Mouse (Mus musculus): ENCODE data around the gene Acot7.

Acot7 gene

DNA sequence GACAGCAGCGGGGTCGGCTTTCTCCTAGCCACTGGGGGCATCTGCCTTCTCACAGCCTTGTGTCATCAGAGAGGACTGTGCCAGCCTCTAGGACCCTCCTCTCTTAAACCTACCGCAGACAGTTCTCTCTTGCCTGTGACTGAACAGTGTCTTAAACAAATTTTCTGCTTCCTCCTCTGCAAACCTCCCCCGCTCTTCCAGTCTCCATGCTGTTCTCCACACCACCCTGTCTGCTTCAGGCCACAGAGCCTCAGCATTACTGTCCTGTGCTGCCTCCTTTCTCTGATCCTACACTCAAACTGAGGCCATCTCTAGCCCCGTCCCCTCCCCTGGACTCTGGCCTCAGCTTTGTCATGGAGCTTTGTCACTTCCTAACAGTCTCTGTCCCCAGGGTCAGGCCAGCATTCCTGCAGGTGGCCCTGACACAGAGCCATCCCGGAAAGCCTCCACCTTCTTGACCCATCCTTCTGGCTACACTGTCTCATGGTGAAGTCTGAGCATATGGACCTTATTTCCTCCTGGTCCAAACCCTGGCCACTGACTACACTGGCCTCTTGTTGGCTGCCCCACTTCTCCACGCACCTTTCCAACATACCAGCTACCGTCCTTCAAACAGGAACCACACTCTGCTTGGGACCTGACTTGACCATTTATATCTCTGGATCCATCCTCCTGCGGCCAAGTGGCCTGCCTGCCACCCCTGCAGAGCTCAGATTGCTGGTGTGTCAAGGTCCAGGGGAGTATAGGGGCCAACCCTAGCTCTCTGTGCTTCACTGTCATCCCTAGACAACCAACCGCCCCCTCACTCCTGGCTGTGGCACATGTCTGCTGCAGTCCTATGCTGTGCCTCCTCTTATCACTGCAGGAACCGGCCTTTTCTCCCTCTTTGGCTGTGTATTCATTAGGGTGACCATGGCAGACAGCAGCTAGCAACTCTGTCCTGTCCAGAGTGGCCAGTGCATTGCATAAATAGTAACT lies 66.9 kb downstream of the Acot7 start:
- DNase-seq (ENCODE audit: low spot score) = no peak

DNA sequence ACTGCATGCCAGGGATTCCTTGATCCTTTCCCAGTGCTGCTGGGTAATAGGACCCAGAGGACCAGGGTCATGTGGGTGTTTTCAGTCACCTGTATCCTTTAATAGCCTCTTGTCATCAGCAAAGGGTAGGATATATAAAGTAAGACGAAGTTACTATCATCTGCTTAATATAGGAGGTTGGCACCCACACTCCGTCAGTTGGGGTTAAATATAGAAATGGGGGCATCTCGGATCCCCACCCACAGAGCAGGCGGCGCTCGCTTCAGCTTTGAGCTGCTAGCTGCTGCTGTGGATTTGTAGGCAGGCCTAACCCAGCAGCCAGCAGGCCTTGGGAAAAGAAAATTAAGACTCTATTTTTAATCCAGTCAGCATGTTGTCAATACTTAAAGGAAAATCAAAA lies 68.1 kb downstream of the Acot7 start:
- no peak for DNase-seq (ENCODE audit: low spot score)

DNA sequence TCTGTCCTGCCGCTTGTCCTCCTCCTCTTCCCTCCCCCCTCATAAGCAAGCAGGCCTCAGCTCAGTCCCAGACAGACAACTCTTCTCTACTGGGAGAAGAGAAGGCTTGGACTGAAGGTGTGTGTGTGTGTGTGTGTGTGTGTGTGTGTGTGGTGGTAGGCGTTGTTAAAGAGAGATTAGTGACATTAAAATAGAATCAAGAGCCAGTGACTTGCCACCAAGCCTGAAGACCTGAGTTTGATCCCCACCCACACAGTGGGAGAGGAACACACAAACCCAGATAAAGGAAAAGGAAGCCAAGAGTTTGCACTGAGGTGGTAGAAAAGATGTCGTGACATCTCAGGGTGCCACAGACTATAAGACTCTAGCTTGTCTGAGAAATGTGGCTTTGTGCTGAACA lies 69.3 kb downstream of the Acot7 start:
- no peak for DNase-seq (ENCODE audit: low spot score)

DNA sequence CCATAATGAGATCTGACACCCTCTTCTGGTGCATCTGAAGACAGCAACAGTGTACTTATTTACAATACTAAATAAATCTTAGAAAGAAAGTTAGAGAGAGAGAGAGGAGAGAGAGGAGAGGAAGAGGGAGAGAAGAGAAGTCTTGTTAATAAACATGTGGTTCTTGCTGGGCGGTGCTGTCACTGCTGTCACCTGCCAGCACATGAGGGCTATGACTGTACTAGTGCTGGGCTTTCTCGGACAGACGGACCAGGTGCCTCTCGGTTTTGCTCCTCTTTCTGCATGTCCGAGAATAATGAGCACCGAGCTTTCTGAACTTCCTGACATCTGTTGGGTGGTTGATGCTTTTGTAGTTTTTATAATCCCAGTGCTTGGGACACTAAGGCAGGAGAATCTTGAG lies 72.7 kb downstream of the Acot7 start:
- DNase-seq (ENCODE audit: low spot score) = no peak

DNA sequence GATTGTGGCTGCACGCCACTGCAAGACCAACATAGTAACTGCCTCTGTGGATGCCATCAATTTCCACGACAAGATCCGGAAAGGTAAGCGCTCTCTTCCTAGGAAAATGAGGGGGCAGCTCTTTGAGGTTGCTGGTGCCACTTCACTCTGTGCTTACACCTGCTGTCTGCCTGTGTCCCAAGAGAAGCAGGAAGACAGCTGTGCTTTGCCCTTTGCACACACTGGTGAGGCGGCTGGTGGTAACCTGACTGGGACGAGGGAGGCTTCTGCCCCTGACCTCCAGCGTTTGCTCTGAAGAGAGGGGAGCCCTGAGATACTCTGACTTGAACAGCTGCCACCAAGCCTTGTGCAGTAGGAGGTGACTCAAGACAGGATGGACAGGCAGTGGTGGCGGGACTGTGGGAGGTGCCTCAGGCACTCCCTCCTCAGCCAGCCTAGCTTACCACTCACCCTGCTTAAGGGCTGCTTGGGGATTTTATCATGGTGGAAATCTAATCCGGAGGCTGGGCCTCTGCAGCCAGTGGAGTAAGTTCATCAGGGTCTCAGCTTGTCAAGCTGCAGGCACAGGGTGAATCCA lies 75.3 kb downstream of the Acot7 start:
- no peak for DNase-seq (ENCODE audit: low spot score)

DNA sequence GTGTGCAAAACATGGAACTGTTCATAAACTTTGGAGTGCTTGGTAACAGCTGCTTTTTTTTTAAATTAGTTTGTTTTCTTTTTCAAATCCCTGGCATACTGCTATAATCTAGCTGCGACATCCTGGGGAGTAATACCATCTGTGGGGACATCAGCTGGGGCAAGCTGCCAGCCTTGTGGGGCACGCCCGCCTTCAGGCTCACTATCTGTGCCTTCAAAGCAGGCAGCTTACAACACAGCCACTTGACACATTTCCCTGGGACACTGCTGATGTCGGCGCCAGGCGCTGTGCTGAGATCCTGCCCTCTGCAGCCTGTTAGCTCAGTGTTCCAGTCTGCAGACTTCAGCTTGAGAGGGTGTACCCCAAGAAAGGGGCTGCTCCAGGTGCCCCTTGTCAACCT lies 79.1 kb downstream of the Acot7 start:
- peak; percentile 71 for DNase-seq (ENCODE audit: low spot score)

DNA sequence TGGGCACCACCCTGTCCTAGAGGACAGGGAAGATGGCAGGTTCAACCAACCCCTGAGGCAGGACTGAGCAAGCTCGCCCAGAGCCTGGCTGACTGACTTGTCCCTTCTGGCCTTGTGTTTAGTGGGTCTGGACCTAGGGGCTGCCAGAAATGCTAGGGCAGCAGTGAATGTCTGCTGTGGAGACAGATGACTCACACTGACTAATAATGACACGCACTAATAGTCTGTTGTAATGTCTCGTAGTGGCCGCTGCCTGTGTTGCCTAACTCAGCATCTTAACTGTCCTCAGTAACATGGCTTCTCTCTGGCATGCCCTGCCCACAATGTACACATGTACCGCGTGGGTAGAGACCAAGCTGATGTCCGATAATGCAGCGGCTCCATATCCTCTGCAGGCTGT lies 82.5 kb downstream of the Acot7 start:
- DNase-seq (ENCODE audit: low spot score) = no peak

DNA sequence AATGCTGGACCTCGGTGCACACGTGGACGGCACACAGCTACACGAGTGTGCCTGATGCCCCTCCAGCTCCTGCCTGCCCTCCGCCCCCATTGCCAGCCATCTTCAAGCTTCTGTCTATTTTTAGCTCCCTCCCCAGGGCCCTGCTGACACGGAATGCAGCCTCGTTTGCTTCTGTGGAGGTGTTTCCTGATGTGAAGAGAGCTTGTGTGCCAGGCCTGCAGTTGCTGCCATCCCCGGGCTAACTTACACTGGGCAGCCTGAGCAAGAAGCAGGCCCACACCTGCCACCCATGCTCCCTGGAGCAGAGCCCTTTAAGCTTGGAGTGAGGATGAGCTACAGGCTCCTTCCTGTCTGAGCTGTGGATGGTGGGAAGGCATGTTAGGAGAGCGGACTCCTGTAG lies 84.3 kb downstream of the Acot7 start:
- no peak for DNase-seq (ENCODE audit: low spot score)

DNA sequence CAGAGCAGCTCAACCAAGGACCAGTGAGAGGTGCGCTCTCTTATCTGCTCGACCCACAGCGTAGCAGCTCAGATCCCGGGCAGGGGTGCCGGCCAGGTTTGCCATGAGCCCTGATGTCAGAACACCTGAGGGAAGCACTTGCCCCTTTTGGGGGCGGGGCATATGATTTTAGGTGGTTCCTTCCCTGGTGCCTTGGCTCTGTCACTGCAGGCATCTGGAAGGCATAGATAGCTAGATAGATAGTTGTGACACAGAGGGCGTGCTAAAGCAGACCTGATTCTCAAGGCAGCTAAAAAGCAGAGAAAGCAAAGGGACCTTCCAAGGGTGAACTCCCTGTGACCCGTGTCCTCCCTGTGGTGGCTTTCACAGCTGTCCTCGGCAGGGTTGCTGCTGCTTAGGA lies 85.2 kb downstream of the Acot7 start:
- DNase-seq (ENCODE audit: low spot score) = no peak

DNA sequence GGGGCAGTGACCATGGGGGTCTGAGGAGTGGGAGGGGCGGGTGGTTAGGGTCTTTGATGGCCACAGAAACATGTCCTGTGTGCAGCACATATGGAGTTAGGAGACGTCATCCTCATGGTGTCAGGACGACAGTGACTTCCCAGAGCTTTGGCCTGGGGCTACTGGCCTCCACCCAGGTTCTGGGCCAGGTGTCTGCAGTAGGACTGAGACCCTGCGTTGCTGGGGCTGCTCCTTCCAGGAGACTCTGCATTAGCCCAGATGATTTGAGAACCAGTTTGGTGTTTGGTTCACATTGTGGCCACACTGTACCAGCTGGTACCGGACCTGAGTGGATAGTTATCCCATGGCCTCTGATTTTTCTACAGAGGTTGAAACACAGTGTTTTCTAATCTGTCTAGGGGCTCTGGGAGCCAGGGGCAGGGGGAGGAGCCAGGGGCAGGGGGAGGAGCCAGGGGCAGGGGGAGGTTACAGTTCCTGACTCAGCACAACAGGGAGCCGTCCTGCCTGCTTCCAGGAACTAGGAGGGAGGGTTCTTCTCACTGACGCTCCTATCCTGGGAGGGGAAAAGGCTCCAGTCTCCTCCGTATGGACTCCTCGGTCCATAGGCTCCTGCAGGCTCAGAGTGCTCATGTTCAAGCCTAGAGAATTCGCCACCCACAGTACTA lies 85.7 kb downstream of the Acot7 start:
- no peak for DNase-seq (ENCODE audit: low spot score)

DNA sequence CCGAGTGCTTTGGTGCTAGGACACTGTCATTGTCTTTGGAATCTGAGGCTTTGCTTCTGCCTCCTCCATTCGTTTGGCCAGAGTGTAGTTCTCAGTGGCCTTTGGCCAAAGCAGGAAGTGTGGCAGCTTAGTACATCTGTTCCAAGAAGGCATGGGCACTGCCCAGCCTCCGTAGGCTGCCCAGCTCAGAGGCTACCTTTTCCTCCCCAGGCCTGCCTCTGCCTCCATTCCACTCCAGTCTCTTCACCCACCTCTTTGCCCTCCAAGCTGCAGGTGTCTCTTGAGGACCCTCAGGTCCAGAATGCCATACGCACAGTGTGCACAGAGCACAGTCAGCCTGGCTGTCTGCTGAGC lies 86.2 kb downstream of the Acot7 start:
- DNase-seq (ENCODE audit: low spot score) = no peak

DNA sequence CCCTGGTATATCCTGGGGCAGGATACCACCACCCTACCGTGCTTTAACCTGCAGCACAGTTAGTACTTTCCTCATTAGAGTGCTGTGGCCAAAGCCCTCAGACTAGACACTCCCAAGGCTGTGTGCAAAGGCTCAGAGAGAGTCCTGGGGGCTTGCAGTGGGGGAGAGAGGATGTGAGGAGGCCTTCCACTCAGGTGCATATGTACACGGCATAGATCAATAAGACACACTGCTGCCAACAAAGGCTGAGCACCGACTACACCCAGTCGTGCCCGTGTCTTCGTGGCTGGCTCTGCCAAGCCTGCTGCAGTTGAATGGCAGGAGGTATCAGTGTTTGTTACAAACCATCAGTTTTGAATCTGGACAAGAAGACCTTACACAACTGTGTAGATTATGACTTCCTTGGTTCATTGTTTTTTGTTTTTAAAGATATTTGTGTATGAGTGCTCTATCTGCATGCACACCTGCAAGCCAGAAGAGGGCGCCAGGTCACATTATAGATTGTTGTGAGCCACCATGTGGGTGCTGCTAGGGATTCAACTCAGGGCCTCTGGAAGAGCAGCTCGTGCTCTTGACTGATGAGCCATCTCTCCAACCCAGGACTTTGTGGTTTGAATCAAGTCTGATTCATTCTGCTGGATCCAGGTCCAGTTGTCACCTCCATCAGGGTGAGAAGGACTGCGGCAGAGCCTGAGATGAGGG lies 87.1 kb downstream of the Acot7 start:
- DNase-seq (ENCODE audit: low spot score) = no peak

DNA sequence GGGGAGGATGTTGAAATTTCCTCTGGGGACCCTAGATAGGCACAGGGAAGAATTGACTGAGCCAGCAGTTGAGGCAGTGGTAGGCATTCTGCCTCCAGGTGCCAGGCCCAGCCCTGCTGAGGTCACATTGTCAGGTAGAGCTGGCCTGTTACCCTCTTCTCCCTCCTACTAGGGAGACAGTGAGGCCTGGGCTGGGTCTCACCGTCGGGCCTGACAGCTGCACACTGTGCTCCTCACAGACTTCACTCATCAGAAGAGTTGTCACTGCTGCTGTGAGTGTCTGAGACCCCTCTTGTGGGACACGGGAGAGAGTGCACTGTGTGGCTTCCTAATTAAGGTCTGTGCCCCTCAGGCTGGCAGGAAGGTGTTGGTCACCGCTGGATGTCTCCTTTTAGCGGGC lies 87.9 kb downstream of the Acot7 start:
- no peak for DNase-seq (ENCODE audit: low spot score)

DNA sequence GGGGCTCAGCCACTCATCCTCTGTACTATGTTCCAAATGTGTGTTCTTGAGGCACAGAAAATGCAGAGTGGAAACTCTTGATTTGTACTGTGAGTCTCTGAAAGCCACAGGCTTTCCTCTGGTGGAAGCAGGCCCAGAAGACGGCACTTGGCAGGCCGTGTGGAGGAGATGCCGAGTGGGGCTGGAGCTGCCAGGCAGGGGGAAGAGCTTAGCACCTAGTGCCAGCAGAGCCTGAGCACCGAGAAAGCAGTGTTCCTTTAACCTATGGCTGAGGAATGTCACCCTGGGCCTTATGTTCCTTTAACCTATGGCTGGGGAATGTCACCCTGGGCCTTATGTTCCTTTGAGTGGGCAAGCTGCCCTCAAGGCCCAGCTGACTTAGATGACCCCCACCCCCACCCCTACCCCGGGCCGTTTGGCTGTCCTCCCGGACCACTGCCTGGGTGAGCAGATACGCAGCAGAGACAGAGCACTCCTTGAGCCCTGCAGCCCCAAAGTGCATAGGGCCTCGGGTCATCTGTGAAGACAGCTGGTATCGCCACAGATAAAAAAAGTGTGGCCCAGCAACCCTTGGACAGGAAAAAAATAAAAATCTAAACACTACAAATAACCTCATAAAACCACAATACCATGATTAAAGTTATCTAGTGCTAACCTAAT lies 88.4 kb downstream of the Acot7 start:
- no peak for DNase-seq (ENCODE audit: low spot score)

DNA sequence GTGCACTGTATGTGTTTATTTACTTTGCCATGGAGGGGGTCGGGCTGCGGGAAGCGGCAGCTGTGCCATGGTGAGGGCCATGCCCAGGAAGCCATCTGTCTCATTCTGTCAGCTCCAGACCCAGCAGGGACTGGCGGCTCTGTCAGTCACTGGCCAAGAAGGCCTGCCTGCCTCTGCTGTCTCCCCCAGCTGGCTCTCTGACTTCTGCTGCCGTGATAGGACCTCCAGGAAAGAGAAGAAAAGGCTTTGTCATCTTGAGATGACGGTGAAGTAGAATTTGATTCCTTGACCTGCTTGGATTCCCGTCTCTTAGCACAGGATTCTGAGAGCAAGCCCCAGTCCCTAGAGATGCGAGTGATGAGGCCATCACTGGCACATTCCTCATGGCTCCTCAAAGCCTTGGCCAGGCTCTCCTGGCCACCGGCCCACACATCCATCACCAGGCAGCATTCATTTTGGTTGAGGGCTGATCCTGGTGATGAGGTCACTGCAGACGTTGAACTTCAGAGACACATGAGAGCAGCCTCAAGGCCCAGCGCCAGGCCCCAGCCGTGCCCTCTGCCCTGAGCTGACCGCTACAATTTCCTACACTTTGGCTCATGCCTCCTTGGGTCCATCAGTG lies 89.9 kb downstream of the Acot7 start:
- DNase-seq (ENCODE audit: low spot score) = no peak

DNA sequence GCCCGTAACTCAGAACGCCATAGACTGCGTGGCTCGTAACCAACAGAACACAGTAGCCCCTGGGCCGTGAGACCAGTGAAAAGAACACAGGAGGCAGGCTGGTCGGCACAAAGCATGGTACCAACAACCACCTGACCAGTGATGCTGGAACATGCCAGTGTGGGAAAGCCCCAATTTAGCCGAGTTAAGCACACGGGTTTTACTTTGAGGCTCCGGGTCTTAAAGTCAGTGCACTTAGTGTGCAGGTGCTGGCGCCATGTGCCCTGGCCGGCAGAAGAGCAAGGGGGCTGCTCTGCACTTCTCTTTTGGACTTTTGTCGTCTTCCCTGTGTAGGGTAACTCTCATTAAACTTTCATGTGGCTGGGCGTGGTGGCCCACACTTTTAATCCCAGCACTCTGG lies 92.0 kb downstream of the Acot7 start:
- DNase-seq (ENCODE audit: low spot score) = no peak

DNA sequence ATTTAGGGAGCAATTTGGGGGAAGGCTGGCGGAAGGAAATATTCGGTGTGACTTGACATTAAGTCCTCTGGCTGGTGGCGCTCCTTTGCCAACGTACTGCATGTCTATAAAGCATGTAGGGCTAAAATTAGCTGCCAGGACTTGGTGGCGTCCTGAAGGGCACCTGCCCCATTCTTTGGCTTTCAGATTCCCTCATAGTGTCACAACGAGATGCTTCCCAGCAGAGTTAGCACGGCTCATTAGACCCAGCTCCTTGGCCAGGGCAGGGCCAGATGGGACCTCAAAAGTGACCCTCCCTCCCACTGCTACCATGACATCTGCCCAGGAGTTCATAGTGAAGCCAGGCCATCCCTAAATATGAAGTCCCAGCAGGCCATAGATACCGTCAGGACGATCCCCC lies 92.7 kb downstream of the Acot7 start:
- DNase-seq (ENCODE audit: low spot score) = no peak

DNA sequence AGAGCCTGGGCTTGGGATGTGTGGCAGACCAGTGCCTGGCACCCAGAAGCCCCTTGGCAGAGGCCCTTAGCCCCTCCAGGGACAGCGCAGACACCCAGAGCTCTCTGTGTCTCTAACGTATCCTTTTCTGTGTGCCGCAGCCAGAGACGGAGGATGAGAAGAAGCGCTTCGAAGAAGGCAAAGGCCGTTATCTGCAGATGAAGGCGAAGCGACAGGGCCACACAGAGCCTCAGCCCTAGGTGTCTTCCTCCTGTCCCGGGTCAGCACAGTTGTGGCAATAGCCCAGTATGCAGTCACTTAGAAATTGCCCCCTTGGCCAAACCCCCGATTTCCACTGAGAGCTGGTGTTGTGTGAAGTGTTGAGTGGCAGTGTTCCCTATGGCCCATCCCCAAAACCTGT lies 93.4 kb downstream of the Acot7 start:
- DNase-seq (ENCODE audit: low spot score) = no peak

DNA sequence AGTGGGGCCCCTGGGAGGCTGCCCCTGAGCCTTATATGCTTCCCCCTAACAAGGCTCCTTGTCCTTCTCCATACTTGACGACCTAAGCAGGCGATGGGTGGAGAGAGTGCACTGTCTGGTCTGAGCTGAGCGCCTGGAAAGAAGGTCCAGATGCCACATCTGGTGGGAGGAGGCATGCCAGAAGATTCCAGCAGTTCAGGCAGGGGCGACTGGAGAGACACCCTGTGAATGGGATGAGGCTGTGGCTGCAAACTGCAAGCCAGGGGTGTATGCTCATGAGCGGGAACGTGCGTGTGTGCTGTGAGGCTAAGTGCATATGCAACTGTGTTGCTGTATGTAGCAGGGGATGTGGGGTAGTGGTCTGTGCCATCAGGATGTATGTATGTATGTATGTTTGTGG lies 94.1 kb downstream of the Acot7 start:
- no peak for DNase-seq (ENCODE audit: low spot score)

DNA sequence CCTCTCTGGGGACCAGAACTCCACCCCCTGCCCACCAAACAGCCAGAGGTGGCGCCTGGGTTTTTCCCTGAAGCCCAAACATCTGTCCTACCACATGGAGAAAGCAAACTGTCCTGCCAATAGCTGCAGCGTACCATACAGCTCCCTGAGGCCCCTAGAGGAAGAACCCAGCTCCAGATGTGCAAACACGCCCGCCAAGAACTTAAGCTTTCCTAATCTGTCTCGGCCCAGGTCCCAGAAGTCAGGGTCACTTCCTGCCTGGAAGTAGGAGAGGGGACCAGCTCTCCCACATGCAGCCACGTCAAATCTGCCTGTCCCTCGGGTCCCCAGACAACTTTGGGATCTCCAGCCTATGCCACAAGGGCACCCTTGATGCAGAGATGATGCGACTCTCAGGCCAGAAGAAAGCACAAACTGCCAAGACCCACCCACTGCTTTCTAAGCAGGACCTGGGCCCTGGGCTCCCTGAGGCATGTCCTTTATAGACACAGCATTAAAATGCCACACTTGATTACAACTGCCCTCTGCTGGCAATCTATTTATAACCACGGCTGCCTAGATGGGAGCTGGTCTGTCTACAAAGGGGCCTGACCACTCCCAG lies 94.6 kb downstream of the Acot7 start:
- no peak for DNase-seq (ENCODE audit: low spot score)

DNA sequence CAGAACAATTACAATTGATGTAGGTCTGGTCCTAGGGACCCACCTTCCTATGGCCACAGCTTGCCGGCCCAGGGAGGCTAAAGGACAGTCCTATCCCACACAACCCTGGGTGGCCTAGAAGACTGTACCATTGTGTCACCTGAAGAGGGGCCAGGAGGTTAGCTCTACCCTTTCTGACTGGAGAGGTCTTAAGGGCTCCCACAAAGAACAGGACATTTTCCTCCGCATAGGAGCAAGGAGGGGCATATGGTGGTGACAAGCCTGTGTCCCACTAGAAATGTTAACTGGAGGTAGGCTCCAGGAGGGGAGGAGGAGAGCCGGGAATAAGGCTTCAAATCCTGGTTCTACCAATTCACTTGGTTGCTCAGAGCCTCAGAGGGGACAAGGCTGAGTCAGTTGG lies 95.3 kb downstream of the Acot7 start:
- no peak for DNase-seq (ENCODE audit: low spot score)
